8 mouse cellular contexts compared by ENCODE assay signal in genomic region chrX:20162322-20162711, GRCm38 (mm10).
DNase-seq lines count a peak whose midpoint lies in the region; ATAC-seq lines count a peak whose summit lies in the region.

No protein-coding gene starts in this region.

- no peaks in the 10 kb centered on the region for H3K36me3 ChIP-seq in hindbrain, embryonic 15.5 days
- H3K36me3 ChIP-seq in limb, embryonic 13.5 days, result no peaks in the 10 kb centered on the region

- H3K27ac ChIP-seq in hindbrain, embryonic 15.5 days (replicated peaks), result no peak overlapping the region
- no peak overlapping the region for H3K27ac ChIP-seq in limb, embryonic 13.5 days

- 8% methylated on average over 4 of the region's 4 CpGs for WGBS in hindbrain, embryonic 15.5 days
- WGBS in limb, embryonic 13.5 days, result 7% methylated on average over 4 of the region's 4 CpGs

- no peak overlapping the region for H3K4me3 ChIP-seq in hindbrain, embryonic 15.5 days
- no peak overlapping the region for H3K4me3 ChIP-seq in limb, embryonic 13.5 days

- no peaks in the 10 kb centered on the region for H3K9me3 ChIP-seq in hindbrain, embryonic 15.5 days
- no peaks in the 10 kb centered on the region for H3K9me3 ChIP-seq in limb, embryonic 13.5 days

- peak; percentile 20 to 22 for DNase-seq in layer of hippocampus, postnatal 10 days (ENCODE audit: low spot score in 2 of 2)
- DNase-seq in layer of hippocampus, adult 9-10 months (ENCODE audit: low spot score), result no peak
- DNase-seq in adipocyte (ENCODE audit: low spot score), result peak; percentile 42
- DNase-seq in embryo, embryonic 11.5 days (ENCODE audit: low read depth, low spot score), result peak; percentile 27
- peak; percentile 3 for DNase-seq in naive thymus-derived CD4-positive, alpha-beta T cell, adult 2 months (ENCODE audit: low read depth)
- DNase-seq in urinary bladder, postnatal 25 days (ENCODE audit: low spot score), result peak; percentile 17

- peak; percentile 42; the same call in 1 of the 2 replicates for ATAC-seq in hindbrain, embryonic 15.5 days (ENCODE audit: low FRiP score, low read depth)
- peak; percentile 57 for ATAC-seq in limb, embryonic 13.5 days (ENCODE audit: low FRiP score, low read depth)

- no peak overlapping the region for H3K4me2 ChIP-seq in hindbrain, embryonic 15.5 days
- H3K4me2 ChIP-seq in limb, embryonic 13.5 days (replicated peaks), result no peak overlapping the region

- no peak overlapping the region for H3K9ac ChIP-seq in hindbrain, embryonic 15.5 days
- no peak overlapping the region for H3K9ac ChIP-seq in limb, embryonic 13.5 days

- no peaks in the 10 kb centered on the region for H3K4me1 ChIP-seq in hindbrain, embryonic 15.5 days (replicated peaks)
- H3K4me1 ChIP-seq in limb, embryonic 13.5 days, result no peaks in the 10 kb centered on the region

- no peaks in the 10 kb centered on the region for H3K27me3 ChIP-seq in hindbrain, embryonic 15.5 days
- H3K27me3 ChIP-seq in limb, embryonic 13.5 days, result no peaks in the 10 kb centered on the region
